Mouse (Mus musculus): ENCODE measurements around the gene 5730522E02Rik. TPM values are rescaled to one million over a fixed set of nuclear protein-coding genes. Genes with fewer than 3 reads are reported as not detected.

The 5730522E02Rik gene
- polyA plus RNA-seq, 1 experiment, result not detected

DNA sequence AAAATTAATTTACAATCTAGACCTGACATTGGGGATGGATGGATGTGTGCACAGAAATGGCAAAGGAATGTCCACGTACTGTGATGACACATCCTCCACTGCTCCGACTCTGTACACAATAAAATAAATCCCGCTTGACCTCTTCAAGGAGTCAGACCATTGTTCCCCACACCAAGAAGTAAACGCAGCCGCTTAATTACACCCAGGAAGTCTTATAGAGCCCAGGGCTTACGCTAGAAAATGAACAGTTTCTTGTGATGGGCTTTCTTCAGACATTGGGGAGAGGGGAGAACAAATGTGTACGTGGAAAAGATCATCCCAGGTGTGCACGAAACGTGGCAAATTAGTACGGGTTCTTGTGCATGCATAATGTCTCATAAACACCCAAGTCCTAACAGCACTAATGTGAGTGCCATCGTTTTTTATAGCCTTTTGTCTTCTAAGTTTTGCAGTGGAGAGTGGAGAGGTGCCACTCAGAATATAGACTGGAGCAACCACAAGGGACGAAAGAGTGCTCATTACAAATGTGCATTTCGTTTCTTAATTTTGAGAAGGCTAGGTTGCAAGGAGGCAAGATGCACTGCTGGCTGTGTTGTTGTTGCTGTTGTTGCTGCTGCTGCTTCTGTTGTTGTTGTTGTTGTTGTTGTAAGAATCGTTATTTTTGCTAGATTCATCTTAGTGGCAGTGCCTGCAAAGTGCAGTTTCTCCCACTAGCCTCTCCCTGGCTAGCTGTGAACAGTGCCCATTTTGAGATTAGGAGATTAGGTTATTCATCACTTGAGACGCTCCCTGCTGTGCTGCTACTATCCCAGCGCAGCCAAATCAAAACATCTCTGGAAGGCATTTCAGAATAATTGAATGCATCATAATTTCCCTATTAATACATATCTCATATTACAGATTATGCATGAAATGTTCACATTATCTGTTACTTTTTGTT is 353.7 kb downstream of the 5730522E02Rik start:
- no peaks in the 10 kb centered on the region for H3K36me3 ChIP-seq (ENCODE audit: control insufficient read depth, insufficient read depth)
- TF ChIP-seq TCF12 (IDR thresholded peaks at IDR 0.05; ENCODE audit: insufficient read depth, poor library complexity, severe bottlenecking) (no peak), E2F4 (IDR thresholded peaks at IDR 0.05; ENCODE audit: insufficient read depth) (no peak), MYOD1 (IDR thresholded peaks at IDR 0.05; ENCODE audit: control insufficient read depth in 1 of 3, insufficient read length in 2 of 3, low read depth in 2 of 3) (no peak), CEBPB (IDR thresholded peaks at IDR 0.05; ENCODE audit: insufficient read depth, poor library complexity, severe bottlenecking) (no peak), USF1 (IDR thresholded peaks at IDR 0.05; ENCODE audit: low read depth) (no peak), TCF3 (IDR thresholded peaks at IDR 0.05; ENCODE audit: insufficient read length, low read depth) (no peak), SRF (IDR thresholded peaks at IDR 0.05; ENCODE audit: control insufficient read depth, insufficient read length, low read depth) (no peak), REST (IDR thresholded peaks at IDR 0.05; ENCODE audit: insufficient read depth, insufficient read length) (no peak)
- no peak overlapping the region for H3ac ChIP-seq (ENCODE audit: control insufficient read depth, insufficient read length)
- no peaks in the 10 kb centered on the region for H3K79me2 ChIP-seq (ENCODE audit: control insufficient read depth, insufficient read depth)
- no peaks in the 10 kb centered on the region for H3K27me3 ChIP-seq (ENCODE audit: control insufficient read depth, insufficient read depth, insufficient read length)
- H3K4me3 ChIP-seq, result no peak overlapping the region
- H3K4me2 ChIP-seq (ENCODE audit: low read depth), result no peak overlapping the region

DNA sequence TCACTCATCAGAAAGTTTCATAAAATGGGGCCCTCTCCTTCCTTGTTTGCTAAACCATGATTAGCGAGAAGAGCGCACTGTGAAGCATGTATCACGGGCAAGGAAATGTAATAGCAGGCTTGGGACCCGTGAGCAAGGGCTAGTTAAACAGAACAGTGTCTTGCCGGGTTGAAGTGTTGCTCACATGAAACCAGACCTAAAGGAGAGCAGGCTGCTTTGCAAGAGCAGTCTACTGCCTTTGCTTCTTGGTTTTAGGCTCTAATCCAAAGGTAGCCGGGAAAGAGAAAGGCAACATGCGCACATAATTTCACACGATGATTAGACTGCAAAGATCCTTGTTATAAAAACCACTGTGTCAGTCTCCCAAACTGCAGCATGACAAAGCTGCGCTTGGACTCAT is 354.8 kb downstream of the 5730522E02Rik start:
- H3K4me2 ChIP-seq (ENCODE audit: low read depth), result no peak overlapping the region
- H3ac ChIP-seq (ENCODE audit: control insufficient read depth, insufficient read length), result no peak overlapping the region
- TF ChIP-seq MYOD1 (IDR thresholded peaks at IDR 0.05; ENCODE audit: control insufficient read depth in 1 of 3, insufficient read length in 2 of 3, low read depth in 2 of 3), result no peak
- no peak for TF ChIP-seq MAX (IDR thresholded peaks at IDR 0.05; ENCODE audit: low read depth)
- TF ChIP-seq POLR2AphosphoS2 (IDR thresholded peaks at IDR 0.05; ENCODE audit: insufficient read length, low read depth), result no peak
- no peak for TF ChIP-seq MYOG (IDR thresholded peaks at IDR 0.05; ENCODE audit: control insufficient read depth in 1 of 3, insufficient read depth in 1 of 3, insufficient read length in 2 of 3, low read depth in 2 of 3)
- no peak for TF ChIP-seq POLR2A (IDR thresholded peaks at IDR 0.05; ENCODE audit: insufficient read length, low read depth)
- no peak for TF ChIP-seq E2F4 (IDR thresholded peaks at IDR 0.05; ENCODE audit: insufficient read depth)
- TF ChIP-seq SRF (IDR thresholded peaks at IDR 0.05; ENCODE audit: control insufficient read depth, insufficient read length, low read depth), result no peak
- TF ChIP-seq REST (IDR thresholded peaks at IDR 0.05; ENCODE audit: insufficient read depth, insufficient read length), result no peak
- no peak for TF ChIP-seq USF1 (IDR thresholded peaks at IDR 0.05; ENCODE audit: low read depth)
- TF ChIP-seq CEBPB (IDR thresholded peaks at IDR 0.05; ENCODE audit: insufficient read depth, poor library complexity, severe bottlenecking), result no peak
- no peaks in the 10 kb centered on the region for H3K27me3 ChIP-seq (ENCODE audit: control insufficient read depth, insufficient read depth, insufficient read length)
- H3K79me2 ChIP-seq (ENCODE audit: control insufficient read depth, insufficient read depth), result no peaks in the 10 kb centered on the region
- no peak overlapping the region for H3K4me3 ChIP-seq
- H3K36me3 ChIP-seq (ENCODE audit: control insufficient read depth, insufficient read depth), result no peaks in the 10 kb centered on the region

DNA sequence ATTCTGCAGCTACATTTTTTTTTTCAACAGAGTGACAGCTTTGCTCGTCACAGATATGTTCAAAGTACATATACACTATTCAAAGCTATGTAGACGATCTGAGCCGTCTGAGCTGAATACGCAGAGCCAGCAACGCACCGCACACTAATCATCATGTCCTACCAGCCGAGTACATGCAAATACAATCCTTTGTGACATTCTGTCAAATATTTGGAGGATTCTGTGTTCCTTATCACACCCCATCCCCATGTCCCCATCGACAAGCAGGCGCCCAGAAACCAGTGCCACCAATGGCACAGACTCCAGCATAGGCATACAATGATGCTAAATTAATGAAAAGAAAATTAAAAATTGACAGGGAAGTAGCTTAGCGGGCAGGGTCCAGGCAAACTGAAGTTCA is 356.3 kb downstream of the 5730522E02Rik start:
- Histone ChIP-seq H3K4me2 (ENCODE audit: low read depth) (no peak overlapping the region), H3K27me3 (ENCODE audit: control insufficient read depth, insufficient read depth, insufficient read length) (no peaks in the 10 kb centered on the region), H3K36me3 (ENCODE audit: control insufficient read depth, insufficient read depth) (no peaks in the 10 kb centered on the region), H3K4me3 (no peak overlapping the region), H3K79me2 (ENCODE audit: control insufficient read depth, insufficient read depth) (no peaks in the 10 kb centered on the region), H3ac (ENCODE audit: control insufficient read depth, insufficient read length) (no peak overlapping the region)
- no peak for TF ChIP-seq TCF3 (IDR thresholded peaks at IDR 0.05; ENCODE audit: insufficient read length, low read depth)
- TF ChIP-seq E2F4 (IDR thresholded peaks at IDR 0.05; ENCODE audit: insufficient read depth), result no peak
- TF ChIP-seq MAX (IDR thresholded peaks at IDR 0.05; ENCODE audit: low read depth), result no peak
- no peak for TF ChIP-seq REST (IDR thresholded peaks at IDR 0.05; ENCODE audit: insufficient read depth, insufficient read length)
- TF ChIP-seq USF1 (IDR thresholded peaks at IDR 0.05; ENCODE audit: low read depth), result no peak
- TF ChIP-seq TCF12 (IDR thresholded peaks at IDR 0.05; ENCODE audit: insufficient read depth, poor library complexity, severe bottlenecking), result no peak
- no peak for TF ChIP-seq SRF (IDR thresholded peaks at IDR 0.05; ENCODE audit: control insufficient read depth, insufficient read length, low read depth)
- TF ChIP-seq POLR2AphosphoS2 (IDR thresholded peaks at IDR 0.05; ENCODE audit: insufficient read length, low read depth), result no peak
- TF ChIP-seq MYOD1 (IDR thresholded peaks at IDR 0.05; ENCODE audit: control insufficient read depth in 1 of 3, insufficient read length in 2 of 3, low read depth in 2 of 3), result no peak
- TF ChIP-seq POLR2A (IDR thresholded peaks at IDR 0.05; ENCODE audit: insufficient read length, low read depth), result no peak
- TF ChIP-seq MYOG (IDR thresholded peaks at IDR 0.05; ENCODE audit: control insufficient read depth in 1 of 3, insufficient read depth in 1 of 3, insufficient read length in 2 of 3, low read depth in 2 of 3), result no peak
- TF ChIP-seq CEBPB (IDR thresholded peaks at IDR 0.05; ENCODE audit: insufficient read depth, poor library complexity, severe bottlenecking), result no peak

DNA sequence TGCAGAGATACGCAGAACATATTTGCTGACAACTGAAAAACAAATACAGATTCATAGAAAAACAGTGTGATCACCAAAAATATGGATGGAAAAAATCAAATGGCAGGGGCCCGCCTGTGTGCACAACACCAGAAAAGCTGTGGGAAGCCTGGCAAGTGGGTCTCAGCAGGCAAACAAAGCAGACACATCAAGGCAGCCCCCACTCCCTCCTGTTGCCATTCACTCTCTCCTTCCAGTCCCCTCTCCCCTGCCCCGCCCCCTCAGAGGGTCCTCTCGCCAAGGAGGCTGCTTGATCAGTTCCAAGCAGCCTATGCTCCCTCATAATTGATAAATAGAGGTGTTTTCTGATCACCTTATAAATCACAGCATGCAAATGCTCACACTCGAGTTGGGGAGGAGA is 357.5 kb downstream of the 5730522E02Rik start:
- no peak for TF ChIP-seq POLR2AphosphoS2 (IDR thresholded peaks at IDR 0.05; ENCODE audit: insufficient read length, low read depth)
- no peak for TF ChIP-seq TCF12 (IDR thresholded peaks at IDR 0.05; ENCODE audit: insufficient read depth, poor library complexity, severe bottlenecking)
- TF ChIP-seq REST (IDR thresholded peaks at IDR 0.05; ENCODE audit: insufficient read depth, insufficient read length), result no peak

More for the DNA sequence above, 357.5 kb downstream of the 5730522E02Rik start:
- no peak overlapping the region for H3K4me3 ChIP-seq
- H3K4me2 ChIP-seq (ENCODE audit: low read depth), result no peak overlapping the region
- no peak overlapping the region for H3ac ChIP-seq (ENCODE audit: control insufficient read depth, insufficient read length)
- H3K27me3 ChIP-seq (ENCODE audit: control insufficient read depth, insufficient read depth, insufficient read length), result no peaks in the 10 kb centered on the region
- H3K36me3 ChIP-seq (ENCODE audit: control insufficient read depth, insufficient read depth), result no peaks in the 10 kb centered on the region
- no peaks in the 10 kb centered on the region for H3K79me2 ChIP-seq (ENCODE audit: control insufficient read depth, insufficient read depth)

Measured in myocyte (in vitro differentiated cells).